Mouse (Mus musculus): ENCODE measurements at regions not wholly inside any gene's neighbourhood (a gene's known extent, or its start where the extent isn't known, plus 50 kb on each side); places are given as distances from the start of the nearest gene placed in this dataset.

DNA sequence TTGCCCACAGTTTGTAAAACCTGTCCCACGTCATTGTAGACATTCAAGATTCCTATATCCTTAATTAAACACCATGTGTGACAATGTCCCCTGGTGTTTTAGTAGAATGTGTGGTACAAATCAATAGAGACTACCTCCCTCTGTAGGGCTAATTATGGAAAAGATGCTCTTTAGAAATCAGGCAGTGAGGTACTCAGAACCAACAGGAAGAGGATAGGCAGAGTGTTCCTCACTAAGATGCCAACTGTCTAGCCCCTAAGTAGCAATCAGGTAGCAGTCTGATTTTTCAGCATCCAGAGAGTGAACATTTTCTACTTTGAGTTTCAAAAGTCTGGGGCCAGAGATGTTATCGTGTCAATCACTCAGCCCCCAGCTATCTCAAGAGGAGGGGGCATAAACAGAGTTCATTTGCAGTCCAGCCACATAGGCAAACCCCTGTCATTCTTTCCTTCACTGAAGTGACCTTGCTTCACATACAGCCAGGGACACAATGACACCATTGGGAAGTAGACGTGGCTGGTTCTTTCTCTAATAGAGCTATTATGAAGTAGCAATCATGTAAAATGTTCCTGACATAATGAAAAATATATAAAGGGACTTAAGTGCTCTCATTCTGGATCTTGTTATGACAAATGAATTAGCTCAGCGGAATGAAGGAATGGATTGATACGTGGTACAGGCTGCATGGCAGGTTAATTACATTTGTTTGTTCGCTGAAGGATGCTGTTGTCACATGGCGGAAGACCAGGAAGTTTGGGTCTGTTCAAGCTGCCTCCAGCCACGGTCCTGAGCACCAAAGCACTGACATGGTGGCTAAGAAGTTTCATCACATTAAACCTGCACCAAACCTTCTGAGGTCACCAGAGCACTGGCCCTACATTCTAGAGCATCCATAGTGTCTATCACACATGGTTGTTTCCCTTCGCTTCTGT is 74.6 kb upstream of the Olfr275 start:
- TF ChIP-seq CTCF (IDR thresholded peaks at IDR 0.05) (no peak), EP300 (IDR thresholded peaks at IDR 0.05) (no peak)

Data from lung, postnatal 0 days (tissue).